Mouse (Mus musculus) testis, postnatal 10 days (tissue): ENCODE measurements around the gene Cldn9.

Experiments
- DNase-seq: peaks from one replicate; pipeline ENCODE4 v3.0.0; 2021; ENCODE audit warnings: low spot score

Gene Cldn9

GRCm38 (mm10) chr17:23651363-23651762 is 32.5 kb downstream of the Cldn9 start:
- DNase-seq: no peak

GRCm38 (mm10) chr17:23645894-23646293 is 37.9 kb downstream of the Cldn9 start:
- no peak for DNase-seq

GRCm38 (mm10) chr17:23644613-23645495 is 39.0 kb downstream of the Cldn9 start, which contains the start of gene Mmp25:
Gene Mmp25 (minus strand): TSS chr17:23645277.
- DNase-seq: peak; percentile 67
